17 mouse cellular contexts compared by ENCODE assay signal in the genomic region with DNA sequence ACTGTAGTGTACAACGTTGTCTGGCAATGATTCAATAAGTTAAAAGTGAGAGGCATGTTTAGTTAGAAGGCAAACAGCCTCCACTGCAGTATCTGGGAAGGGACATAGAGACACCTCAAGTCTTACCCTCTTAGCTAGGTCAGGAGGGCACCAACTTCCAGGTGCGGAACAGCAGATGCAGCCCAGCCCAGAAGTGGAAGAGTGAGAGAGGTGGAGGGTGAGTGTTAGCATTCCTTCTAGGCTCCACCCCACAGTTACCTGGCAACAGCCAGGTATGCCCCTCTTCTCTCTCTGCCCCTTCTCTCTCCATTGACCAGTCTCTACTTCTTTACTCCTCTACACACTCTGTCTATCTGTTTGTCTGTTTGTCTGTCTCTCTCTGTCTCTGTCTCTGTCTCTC.
"Had no signal": no experiment of that assay in that cellular context is flagged by ENCODE, and none has a peak within 500 bp of the region (broad histone marks: within the 10 kb centered on the region; RNA-seq: fewer than 3 reads in every experiment).

No protein-coding gene starts in this region.

- DNase-seq: liver, embryonic 13.5 days; liver, postnatal 0 days; lung, postnatal 14 days; right cerebral cortex, postnatal 14 days; thymus, adult 2 months; thymus, postnatal 25 days; thymus, postnatal 4 days had no signal

- ATAC-seq: liver, postnatal 0 days; midbrain, embryonic 13.5 days; midbrain, embryonic 15.5 days had no signal

- H3K4me3 ChIP-seq: liver, embryonic 13.5 days; liver, embryonic 15.5 days; megakaryocyte, embryonic 14.5 days; midbrain, embryonic 13.5 days; midbrain, embryonic 15.5 days; neural tube, embryonic 12.5 days; stomach, embryonic 15.5 days had no signal

- H3K4me1 ChIP-seq: liver, embryonic 13.5 days; liver, embryonic 15.5 days; megakaryocyte, embryonic 14.5 days; midbrain, embryonic 15.5 days; stomach, embryonic 15.5 days had no signal

- H3K27me3 ChIP-seq: liver, embryonic 13.5 days; liver, embryonic 15.5 days; megakaryocyte, embryonic 14.5 days; midbrain, embryonic 15.5 days; neural tube, embryonic 12.5 days; stomach, embryonic 15.5 days had no signal

- H3K9me3 ChIP-seq: liver, embryonic 13.5 days; liver, embryonic 15.5 days; midbrain, embryonic 13.5 days; midbrain, embryonic 15.5 days; neural tube, embryonic 12.5 days; stomach, embryonic 15.5 days had no signal

- H3K36me3 ChIP-seq: liver, embryonic 13.5 days; liver, embryonic 15.5 days; midbrain, embryonic 13.5 days; midbrain, embryonic 15.5 days; neural tube, embryonic 12.5 days; stomach, embryonic 15.5 days had no signal

- H3K9ac ChIP-seq: liver, embryonic 13.5 days; liver, embryonic 15.5 days; liver, postnatal 0 days; midbrain, embryonic 13.5 days; midbrain, embryonic 15.5 days; neural tube, embryonic 12.5 days; stomach, embryonic 15.5 days had no signal

- H3K27ac ChIP-seq: liver, embryonic 13.5 days; liver, embryonic 15.5 days; macrophage; midbrain, embryonic 13.5 days; midbrain, embryonic 15.5 days; neural tube, embryonic 12.5 days; stomach, embryonic 15.5 days; stomach, postnatal 0 days had no signal

- H3K4me2 ChIP-seq: liver, embryonic 11.5 days; liver, embryonic 13.5 days; liver, embryonic 15.5 days; midbrain, embryonic 11.5 days; midbrain, embryonic 13.5 days; midbrain, embryonic 15.5 days; neural tube, embryonic 12.5 days; stomach, embryonic 15.5 days had no signal
